Mouse (Mus musculus): ENCODE measurements at regions not wholly inside any gene's neighbourhood (a gene's known extent, or its start where the extent isn't known, plus 50 kb on each side); places are given as distances from the start of the nearest gene placed in this dataset.
A peak's percentile ranks its signal among the peaks of the same experiment; 100 is the strongest.

DNA sequence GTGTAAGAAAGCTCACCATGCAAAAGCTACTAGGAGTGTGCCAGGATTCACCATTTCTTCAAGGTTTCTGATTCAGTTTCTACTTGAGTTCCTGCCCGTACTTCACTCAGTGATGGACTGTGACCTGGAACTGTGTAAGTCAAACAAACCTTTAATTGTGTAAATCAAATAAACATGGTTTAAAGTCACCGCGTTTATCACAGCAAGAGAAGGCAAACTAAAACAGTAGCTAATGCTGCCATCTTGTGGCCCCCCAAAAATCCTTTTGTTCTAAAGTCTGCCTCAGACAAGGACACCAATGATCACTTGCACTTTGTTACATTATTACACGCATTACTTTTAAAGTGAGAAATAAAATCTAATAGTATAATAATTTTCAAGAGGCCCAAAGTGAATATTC is 63.6 kb upstream of the Dcx start:
- peak; percentile 0 for DNase-seq (ENCODE audit: low spot score)

Measured in heart, adult 8-10 months (tissue).